Mouse (Mus musculus): Measurements from ENCODE around the gene Mipol1.

Gene Mipol1

GRCm38 (mm10) chr12:57243671-57244495, 13.7 kb downstream of the Mipol1 start:
- DNase-seq (ENCODE audit: low spot score): no peak

GRCm38 (mm10) chr12:57258572-57258971, 28.3 kb downstream of the Mipol1 start:
- DNase-seq (ENCODE audit: low spot score): no peak

- DNase-seq (ENCODE audit: low spot score): no peak
Measured at GRCm38 (mm10) chr12:57275456-57275855, 45.2 kb downstream of the Mipol1 start.

DNA sequence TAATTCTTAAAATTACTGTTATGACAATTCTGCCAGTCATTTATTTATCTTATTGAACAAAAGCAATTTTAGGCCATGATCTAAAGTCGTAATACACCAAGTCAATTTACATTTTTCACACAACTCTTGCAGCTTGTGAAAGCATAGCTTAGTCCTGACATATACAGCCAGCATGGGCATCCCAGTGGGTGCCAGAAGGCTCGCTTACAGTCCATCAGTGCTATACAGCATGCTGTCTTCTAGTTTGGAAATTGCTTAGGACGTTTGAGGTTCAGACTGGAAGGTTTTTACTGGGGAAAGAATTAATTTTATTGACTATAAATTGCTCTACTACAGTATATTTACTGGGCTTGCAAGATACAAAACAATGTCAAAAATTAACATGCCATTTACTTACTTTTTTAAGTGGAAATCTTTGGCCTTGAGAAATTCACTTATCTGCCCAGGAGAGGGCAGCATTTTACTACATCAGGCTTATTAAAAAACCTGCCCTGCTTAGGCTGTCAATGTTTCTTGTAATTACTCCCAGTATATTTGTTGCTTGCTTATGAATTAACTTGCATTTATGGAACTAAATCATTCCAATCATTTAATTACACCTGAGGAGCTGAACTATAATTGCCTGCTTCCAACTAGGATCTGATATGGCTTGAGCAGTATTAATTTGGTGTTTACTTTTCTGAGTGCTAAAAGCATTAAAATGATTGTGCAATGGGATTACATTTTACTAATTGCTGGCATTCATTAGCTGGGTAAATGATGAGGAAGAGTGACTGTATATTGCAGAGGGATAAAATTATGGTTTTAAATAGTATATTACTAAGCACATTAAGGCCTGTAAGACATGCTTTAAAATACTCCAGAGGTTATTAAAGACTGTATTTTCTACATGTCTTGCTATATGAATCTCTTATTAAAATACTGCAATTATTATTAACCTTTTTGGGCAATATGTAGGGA, 51.2 kb downstream of the Mipol1 start:
- peak; percentile 73 for DNase-seq (ENCODE audit: low spot score)

- DNase-seq (ENCODE audit: low spot score): no peak
Measured at GRCm38 (mm10) chr12:57285303-57286059, 55.3 kb downstream of the Mipol1 start.

DNA sequence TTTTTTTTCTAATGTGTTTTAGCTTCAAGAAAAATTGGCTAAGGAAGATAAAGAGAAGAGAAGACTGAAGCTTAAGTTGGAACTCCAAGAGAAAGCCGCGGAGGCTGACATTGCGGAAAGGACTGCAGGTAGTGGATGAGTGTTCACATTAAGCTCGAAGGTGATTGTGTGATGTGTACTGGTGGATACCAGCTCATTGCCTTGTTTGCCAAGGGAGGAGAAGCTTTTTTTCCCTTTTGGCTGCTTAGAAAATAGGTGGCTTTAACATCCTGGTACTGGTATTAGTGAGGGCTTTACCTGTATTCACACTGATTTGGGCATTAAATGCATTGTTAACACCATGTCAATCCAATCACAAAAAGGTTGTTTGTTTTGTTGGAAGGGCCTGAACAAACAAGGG, 77.1 kb downstream of the Mipol1 start:
- DNase-seq (ENCODE audit: low spot score): no peak

DNA sequence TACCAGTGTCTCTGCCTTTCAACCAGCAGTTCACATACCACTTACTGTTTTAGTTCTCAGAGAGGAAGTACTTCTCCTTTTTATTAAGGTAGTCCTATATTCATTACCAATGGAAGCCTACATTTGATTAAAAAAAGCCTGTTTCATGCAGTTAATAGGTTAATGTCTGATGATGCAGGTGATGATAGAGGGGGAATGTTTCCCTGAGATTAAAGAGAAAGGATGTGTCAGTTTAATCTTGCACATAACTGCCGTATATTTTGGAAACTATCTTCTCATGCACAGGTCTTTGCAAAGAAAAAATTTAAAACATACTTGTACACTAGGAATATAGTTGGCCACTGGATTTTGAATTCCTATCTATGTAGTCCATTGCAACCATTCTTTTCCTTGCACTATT, 77.5 kb downstream of the Mipol1 start:
- no peak for DNase-seq (ENCODE audit: low spot score)

DNA sequence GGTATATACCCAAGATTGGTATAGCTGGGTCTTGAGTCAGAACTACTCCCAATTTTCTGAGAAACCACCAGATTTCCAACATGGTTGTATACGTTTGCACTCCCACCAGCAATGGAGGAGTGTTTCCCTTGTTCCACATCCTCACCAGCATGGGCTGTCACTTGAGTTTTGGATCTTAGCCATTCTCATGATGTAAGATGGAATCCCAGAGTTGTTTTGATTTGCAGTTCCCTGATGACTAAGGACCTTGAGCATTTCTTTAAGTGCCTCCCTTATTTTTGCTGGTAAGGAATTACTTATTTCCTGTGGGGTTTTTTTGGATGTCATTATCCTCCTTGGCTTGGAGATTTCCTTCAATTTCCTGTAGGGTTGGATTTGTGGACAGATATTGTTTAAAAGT, 108.8 kb downstream of the Mipol1 start:
- no peak for DNase-seq (ENCODE audit: low spot score)

- DNase-seq (ENCODE audit: low spot score): no peak
Measured at GRCm38 (mm10) chr12:57340111-57340510, 109.9 kb downstream of the Mipol1 start.

DNA sequence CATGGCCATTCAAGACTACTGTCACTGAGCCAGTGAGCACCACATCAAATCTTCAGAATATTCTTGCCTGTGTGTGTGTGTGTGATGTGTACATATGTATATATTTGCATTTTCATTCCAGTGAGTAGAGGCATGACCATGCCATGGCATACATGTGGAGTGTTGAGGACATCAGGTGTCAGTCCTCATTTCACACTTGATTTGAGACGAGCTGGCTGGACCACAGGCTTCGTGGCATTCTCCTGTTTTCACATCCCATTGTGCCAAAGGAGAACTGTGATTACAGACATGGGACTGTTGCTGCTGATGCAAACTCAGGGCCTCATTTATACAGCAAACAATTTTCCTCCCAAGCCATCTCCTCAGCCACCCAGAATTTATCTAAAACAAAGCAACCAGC, 132.5 kb downstream of the Mipol1 start:
- DNase-seq (ENCODE audit: low spot score): no peak

GRCm38 (mm10) chr12:57364027-57364426, 133.8 kb downstream of the Mipol1 start:
- no peak for DNase-seq (ENCODE audit: low spot score)

GRCm38 (mm10) chr12:57371790-57372547, 141.7 kb downstream of the Mipol1 start:
- DNase-seq (ENCODE audit: low spot score): no peak

DNA sequence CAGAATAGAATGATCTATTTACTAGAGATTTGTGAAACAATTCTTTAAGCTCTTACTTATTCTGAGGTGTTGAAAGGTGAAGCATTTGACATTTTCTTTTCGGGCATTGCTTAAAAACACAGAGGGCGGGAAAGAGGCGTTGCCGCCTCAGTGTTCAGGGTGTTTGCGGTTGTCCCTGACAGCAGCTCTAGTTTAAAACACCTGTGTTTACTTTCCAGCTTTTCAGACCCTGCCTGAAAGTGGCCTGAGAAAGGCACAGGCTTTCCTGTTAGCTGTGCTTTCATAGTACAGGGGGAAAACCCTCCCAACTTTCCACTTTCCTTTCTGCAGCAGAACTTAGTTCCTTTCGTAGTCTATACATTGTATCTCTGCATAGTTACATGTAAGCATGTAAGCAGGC, 152.6 kb downstream of the Mipol1 start:
- DNase-seq (ENCODE audit: low spot score): no peak

DNA sequence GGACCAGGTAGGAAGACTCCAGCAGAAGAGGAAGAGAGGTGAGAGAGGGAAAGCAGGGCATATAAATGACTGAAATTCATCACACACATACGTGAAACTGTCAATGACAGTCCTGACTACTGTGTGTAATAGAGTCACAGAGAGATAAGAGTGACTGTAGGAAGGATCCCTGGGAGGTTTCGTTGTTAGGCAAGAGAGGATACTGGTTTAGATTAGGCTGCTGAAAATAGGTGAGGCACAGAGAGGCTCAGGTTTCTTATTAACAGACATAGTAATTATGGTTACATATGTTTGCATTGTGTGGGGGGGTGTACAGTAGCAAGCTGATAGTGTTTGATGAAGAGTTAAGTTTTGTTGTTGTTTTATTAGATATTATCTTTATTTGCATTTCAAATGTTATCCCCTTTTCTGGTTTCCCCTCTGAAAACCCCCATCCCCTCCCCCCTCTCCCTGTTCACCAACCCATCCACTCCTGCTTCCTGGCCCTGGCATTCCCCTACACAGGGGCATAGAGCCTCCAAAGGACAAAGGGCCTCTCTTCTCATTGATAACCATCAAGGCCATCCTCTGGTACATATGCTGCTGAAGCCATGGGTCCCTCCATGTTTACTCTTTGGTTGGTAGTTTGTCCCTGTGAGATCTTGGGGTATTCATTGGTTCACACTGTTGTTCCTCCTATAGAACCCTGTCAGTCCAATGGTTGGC, 157.5 kb downstream of the Mipol1 start:
- DNase-seq (ENCODE audit: low spot score): no peak

- no peak for DNase-seq (ENCODE audit: low spot score)
Measured at GRCm38 (mm10) chr12:57399547-57399946, 169.3 kb downstream of the Mipol1 start.

GRCm38 (mm10) chr12:57400186-57400585, 170.0 kb downstream of the Mipol1 start:
- no peak for DNase-seq (ENCODE audit: low spot score)

DNA sequence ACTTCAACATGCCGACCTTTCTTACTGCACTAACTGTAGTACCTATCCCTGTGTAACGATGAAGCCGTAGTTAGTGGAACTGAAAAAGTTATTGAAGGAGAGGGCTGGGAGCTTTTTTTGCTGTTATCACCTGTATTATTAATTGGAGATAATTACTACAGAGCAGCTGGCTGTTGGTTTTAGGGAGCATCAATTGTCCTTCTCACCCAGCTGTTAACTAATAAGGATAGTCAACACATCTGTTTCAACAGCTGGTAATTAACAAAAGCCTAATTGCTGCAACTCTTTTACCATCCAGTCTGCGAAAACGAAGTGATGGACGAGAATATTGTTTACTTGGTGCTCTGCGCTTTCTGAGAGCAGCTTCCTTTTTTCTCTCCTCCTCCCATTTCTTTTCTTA, 170.9 kb downstream of the Mipol1 start:
- no peak for DNase-seq (ENCODE audit: low spot score)

DNA sequence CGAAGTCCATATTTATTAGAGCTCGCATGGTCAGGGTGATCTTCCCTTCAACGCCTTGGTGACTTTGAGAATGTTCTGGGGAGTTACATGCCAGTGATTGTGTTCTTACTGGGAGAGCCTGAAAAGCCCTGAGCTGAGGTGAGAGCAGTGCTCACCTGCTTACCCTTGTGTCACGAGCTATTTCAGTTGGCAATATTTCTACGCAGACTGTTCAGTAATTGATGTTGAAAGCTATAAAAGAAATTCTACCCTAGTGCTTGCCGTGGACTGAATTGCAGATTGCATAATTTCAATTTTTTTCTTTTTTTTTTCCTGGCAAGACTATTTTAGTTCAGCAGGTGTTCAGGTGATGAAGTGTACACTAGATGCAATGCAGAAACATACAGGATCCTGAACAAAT, 172.1 kb downstream of the Mipol1 start:
- DNase-seq (ENCODE audit: low spot score): no peak

- no peak for DNase-seq (ENCODE audit: low spot score)
Measured at GRCm38 (mm10) chr12:57409976-57410375, 179.7 kb downstream of the Mipol1 start.

DNA sequence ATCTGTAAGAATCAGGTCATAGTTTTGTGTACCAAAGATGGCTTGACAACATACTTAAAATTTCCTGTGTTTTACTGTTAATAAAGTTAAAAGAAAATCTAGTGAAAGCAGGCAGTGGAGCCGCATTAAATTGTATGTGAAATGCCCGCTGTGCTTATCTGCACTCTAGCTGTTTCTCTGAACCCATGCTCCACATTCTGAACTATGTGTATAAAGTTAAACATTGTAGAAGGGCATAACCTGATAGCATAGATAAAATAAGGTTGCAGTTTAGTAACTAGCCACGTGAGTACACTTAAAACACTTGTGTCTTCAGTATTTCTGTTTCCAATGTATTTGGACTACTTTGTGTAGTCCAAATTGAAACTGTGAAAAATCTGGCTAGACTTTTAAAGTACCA, 183.6 kb downstream of the Mipol1 start:
- DNase-seq (ENCODE audit: low spot score): no peak

- no peak for DNase-seq (ENCODE audit: low spot score)
Measured at GRCm38 (mm10) chr12:57424902-57425301, 194.7 kb downstream of the Mipol1 start.
